Mouse (Mus musculus): ENCODE data around the gene Atxn1. TPM values are rescaled to one million over a fixed set of nuclear protein-coding genes. Genes with fewer than 3 reads are reported as not detected.
A peak's percentile ranks its signal among the peaks of the same experiment; 100 is the strongest.

Atxn1 gene
- polyA plus RNA-seq, 1 experiment from 2014 or later: 6.3 TPM

- WGBS: 60% methylated on average over 11 of the region's 11 CpGs
- Histone ChIP-seq H3K9me3 (replicated peaks) (no peaks in the 10 kb centered on the region), H3K27me3 (no peaks in the 10 kb centered on the region), H3K4me1 (no peaks in the 10 kb centered on the region), H3K4me2 (no peak overlapping the region), H3K4me3 (replicated peaks) (no peak overlapping the region), H3K27ac (no peak overlapping the region), H3K36me3 (no peaks in the 10 kb centered on the region), H3K9ac (no peak overlapping the region)
- no peak for ATAC-seq (replicated peaks; ENCODE audit: low FRiP score)
Measured at GRCm38 (mm10) chr13:45709402-45709801, 255.4 kb downstream of the Atxn1 start.

- Histone ChIP-seq H3K4me3 (replicated peaks) (no peak overlapping the region), H3K4me2 (no peak overlapping the region), H3K9me3 (replicated peaks) (no peaks in the 10 kb centered on the region), H3K27me3 (no peaks in the 10 kb centered on the region), H3K4me1 (0 out of 2 replicates have a peak, but pooled peaks cover 3% of the 10 kb centered on the region), H3K36me3 (no peaks in the 10 kb centered on the region), H3K9ac (no peak overlapping the region), H3K27ac (no peak overlapping the region)
- 62% methylated on average over 7 of the region's 7 CpGs for WGBS
- no peak for ATAC-seq (replicated peaks; ENCODE audit: low FRiP score)
Measured at GRCm38 (mm10) chr13:45701296-45701790, 263.5 kb downstream of the Atxn1 start.

DNA sequence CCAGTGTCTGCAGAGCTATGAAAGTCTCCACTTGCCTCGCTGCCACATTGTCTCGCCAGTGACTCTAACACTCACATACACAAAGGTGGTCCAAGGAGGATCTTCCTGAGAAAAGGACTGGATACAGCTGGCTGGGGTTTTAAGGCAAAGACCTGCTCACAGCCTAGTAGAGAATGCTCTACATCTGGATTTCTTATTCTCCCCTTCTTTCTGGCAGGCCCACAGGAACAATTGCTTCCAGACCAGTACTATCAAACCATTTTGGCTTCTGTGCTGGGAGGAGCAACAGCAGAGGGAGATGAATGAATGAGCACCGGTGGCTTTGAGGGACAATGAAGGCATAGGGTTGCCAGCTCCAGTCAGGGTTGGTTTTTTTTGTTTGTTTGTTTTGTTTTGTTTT is 265.8 kb downstream of the Atxn1 start:
- H3K9me3 ChIP-seq (replicated peaks): no peaks in the 10 kb centered on the region
- H3K4me3 ChIP-seq (replicated peaks): no peak overlapping the region
- WGBS: 91% methylated on average over 3 of the region's 3 CpGs
- H3K4me2 ChIP-seq: no peak overlapping the region
- no peaks in the 10 kb centered on the region for H3K27me3 ChIP-seq
- H3K27ac ChIP-seq: no peak overlapping the region
- no peak overlapping the region for H3K9ac ChIP-seq
- 0 out of 2 replicates have a peak, but pooled peaks cover 3% of the 10 kb centered on the region for H3K36me3 ChIP-seq
- no peak for ATAC-seq (replicated peaks; ENCODE audit: low FRiP score)
- 0 out of 2 replicates have a peak, but pooled peaks cover 7% of the 10 kb centered on the region for H3K4me1 ChIP-seq

DNA sequence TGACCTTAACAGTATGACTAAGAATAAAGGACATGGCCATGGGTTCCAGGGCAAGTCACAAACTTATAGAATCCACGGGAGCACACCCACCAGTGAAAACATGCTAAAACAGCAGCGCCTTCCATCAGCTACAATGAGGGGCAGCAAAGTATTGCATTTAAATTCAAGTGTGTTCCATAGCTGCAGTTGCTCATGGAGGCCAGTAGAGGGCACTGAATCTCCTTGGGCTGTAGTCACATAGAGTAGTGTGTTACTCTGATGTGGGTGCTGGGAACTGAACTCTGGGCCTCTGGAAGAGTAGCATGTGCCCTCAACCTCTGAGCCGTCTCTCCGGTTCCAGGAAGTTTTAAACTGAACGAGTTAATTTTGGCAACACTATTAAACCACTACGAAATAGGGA is 268.8 kb downstream of the Atxn1 start:
- WGBS: 94% methylated on average over 6 of the region's 6 CpGs
- Histone ChIP-seq H3K27me3 (no peaks in the 10 kb centered on the region), H3K4me1 (peaks cover 28% of the 10 kb centered on the region), H3K9ac (no peak overlapping the region), H3K4me3 (replicated peaks) (no peak overlapping the region), H3K4me2 (no peak overlapping the region), H3K27ac (no peak overlapping the region), H3K36me3 (0 out of 2 replicates have a peak, but pooled peaks cover 3% of the 10 kb centered on the region), H3K9me3 (replicated peaks) (no peaks in the 10 kb centered on the region)
- no peak for ATAC-seq (replicated peaks; ENCODE audit: low FRiP score)

DNA sequence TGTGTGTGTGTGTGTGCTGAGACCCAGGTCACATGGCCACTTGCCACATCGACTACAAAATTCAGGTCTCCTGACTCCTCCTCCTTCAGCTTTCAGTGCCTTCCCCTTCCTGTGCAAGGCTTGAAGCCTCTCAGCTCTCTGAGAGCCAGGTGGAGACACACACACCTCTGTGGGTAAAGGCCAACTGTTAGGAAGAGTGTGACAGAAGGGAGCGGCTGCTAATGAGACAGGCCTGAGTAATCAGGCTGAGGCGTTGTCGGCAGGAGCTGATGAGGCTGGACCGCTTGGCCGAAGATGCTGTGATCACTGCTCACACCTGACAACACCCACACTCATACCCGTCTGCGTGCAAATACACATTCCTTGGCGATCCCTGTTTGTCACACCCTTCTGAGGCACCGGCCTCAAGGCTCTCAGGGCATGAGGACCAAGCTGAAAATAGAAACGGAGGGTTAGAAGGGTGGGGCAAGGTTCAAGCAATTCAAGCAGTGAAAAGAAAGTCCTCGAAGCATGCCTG is 269.8 kb downstream of the Atxn1 start:
- H3K9ac ChIP-seq: no peak overlapping the region
- no peak overlapping the region for H3K4me2 ChIP-seq
- WGBS: 77% methylated on average over 12 of the region's 12 CpGs
- no peaks in the 10 kb centered on the region for H3K27me3 ChIP-seq
- no peak overlapping the region for H3K4me3 ChIP-seq (replicated peaks)
- H3K36me3 ChIP-seq: 0 out of 2 replicates have a peak, but pooled peaks cover 3% of the 10 kb centered on the region
- H3K27ac ChIP-seq: no peak overlapping the region
- no peaks in the 10 kb centered on the region for H3K9me3 ChIP-seq (replicated peaks)
- no peak for ATAC-seq (replicated peaks; ENCODE audit: low FRiP score)
- H3K4me1 ChIP-seq: peaks cover 34% of the 10 kb centered on the region

DNA sequence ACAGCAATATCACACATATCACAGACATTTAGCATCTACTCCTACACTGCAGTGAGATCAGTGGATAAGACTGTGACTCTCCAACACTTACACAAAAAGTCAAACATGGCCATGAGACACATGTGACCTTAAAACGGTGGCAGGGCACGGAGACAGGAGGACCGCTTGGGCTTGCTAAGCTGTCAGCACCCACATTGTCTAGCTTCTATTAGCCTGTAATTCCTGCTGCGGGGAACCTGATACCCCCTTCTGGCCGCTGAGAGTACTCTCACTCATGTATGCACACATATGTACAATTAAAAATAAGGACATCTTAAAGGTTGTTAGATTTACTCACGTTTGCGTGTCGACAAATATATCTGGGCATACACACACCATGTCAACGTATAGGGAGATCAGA is 270.9 kb downstream of the Atxn1 start:
- no peak for ATAC-seq (replicated peaks; ENCODE audit: low FRiP score)
- H3K9me3 ChIP-seq (replicated peaks): no peaks in the 10 kb centered on the region
- H3K4me3 ChIP-seq (replicated peaks): no peak overlapping the region
- H3K4me2 ChIP-seq: no peak overlapping the region
- no peak overlapping the region for H3K9ac ChIP-seq
- peaks cover 32% of the 10 kb centered on the region for H3K4me1 ChIP-seq
- H3K27ac ChIP-seq: no peak overlapping the region
- 0 out of 2 replicates have a peak, but pooled peaks cover 3% of the 10 kb centered on the region for H3K36me3 ChIP-seq
- H3K27me3 ChIP-seq: no peaks in the 10 kb centered on the region
- WGBS: 90% methylated on average over 9 of the region's 9 CpGs

DNA sequence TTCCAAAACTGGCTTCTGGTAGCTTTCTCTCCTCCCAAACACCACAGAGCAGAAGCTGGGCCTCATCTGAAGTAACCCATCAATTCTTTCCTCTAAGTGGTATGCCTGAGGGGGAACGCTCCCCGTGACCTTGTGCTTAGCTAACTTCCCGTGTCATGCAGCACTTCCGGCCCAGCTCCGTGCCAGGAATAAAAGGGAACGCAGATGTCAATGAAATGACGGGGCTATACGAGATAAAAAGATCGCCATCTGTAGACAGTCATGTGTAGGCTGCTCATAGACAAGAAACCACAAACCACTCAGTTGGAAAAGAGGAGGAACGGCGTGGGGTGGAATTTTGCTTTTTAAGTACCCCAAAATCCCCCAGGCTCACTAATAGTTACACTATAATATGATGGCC is 271.3 kb downstream of the Atxn1 start:
- Histone ChIP-seq H3K27ac (peak overlapping the region; percentile 11; the same call in 1 of the 2 replicates), H3K9me3 (replicated peaks) (no peaks in the 10 kb centered on the region), H3K27me3 (no peaks in the 10 kb centered on the region), H3K4me2 (no peak overlapping the region), H3K4me1 (peaks cover 32% of the 10 kb centered on the region), H3K36me3 (0 out of 2 replicates have a peak, but pooled peaks cover 3% of the 10 kb centered on the region), H3K4me3 (replicated peaks) (no peak overlapping the region), H3K9ac (no peak overlapping the region)
- no peak for ATAC-seq (replicated peaks; ENCODE audit: low FRiP score)
- 53% methylated on average over 11 of the region's 11 CpGs for WGBS

DNA sequence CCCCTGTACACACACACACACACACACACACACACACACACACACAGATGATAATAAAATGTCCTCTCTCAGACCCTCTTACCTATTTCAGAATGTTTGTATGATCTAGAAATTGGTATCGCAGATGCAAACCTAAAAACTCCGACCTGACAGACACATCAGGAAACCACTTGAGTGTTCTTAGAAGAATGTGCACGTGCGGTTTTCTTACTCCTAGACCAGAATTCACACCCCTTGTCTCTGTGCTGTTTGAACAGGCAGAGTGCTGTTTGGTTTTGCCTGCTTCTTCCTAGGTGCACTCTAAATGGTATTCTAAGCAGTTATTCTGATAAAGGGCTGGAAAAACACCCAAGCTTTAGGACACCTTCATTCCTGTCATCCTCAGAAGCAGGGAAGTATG is 271.7 kb downstream of the Atxn1 start:
- Histone ChIP-seq H3K4me2 (no peak overlapping the region), H3K9me3 (replicated peaks) (no peaks in the 10 kb centered on the region), H3K36me3 (0 out of 2 replicates have a peak, but pooled peaks cover 3% of the 10 kb centered on the region), H3K4me1 (peaks cover 32% of the 10 kb centered on the region), H3K27me3 (no peaks in the 10 kb centered on the region), H3K27ac (peak overlapping the region; percentile 11; the same call in 1 of the 2 replicates), H3K4me3 (replicated peaks) (no peak overlapping the region), H3K9ac (no peak overlapping the region)
- no peak for ATAC-seq (replicated peaks; ENCODE audit: low FRiP score)
- WGBS: 85% methylated on average over 4 of the region's 4 CpGs

DNA sequence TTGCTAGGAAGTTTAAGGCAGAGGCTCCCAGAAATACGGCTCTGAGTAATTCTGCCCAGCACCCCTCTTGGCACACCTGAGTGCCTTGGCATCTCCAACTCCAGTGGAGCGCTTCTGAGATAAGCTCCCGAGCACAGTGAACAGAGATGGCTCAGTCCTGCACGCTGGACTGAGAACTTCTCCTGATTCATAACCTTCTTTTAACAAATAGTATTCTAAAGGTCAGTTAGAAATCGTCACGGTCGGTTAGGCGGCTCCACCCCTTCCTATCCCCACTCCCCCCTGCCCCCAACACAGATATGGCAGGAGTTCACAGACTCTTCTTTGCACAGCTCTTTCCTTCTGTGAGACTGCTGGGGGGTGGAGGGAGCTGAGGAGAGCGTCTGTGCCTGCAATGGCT is 272.4 kb downstream of the Atxn1 start:
- H3K9me3 ChIP-seq (replicated peaks): no peaks in the 10 kb centered on the region
- no peak overlapping the region for H3K9ac ChIP-seq
- no peaks in the 10 kb centered on the region for H3K27me3 ChIP-seq
- 0 out of 2 replicates have a peak, but pooled peaks cover 3% of the 10 kb centered on the region for H3K36me3 ChIP-seq
- no peak overlapping the region for H3K4me2 ChIP-seq
- WGBS: 47% methylated on average over 9 of the region's 9 CpGs
- H3K4me1 ChIP-seq: peaks cover 32% of the 10 kb centered on the region
- H3K27ac ChIP-seq: peak overlapping the region; percentile 11; the same call in 1 of the 2 replicates
- H3K4me3 ChIP-seq (replicated peaks): no peak overlapping the region
- peak; percentile 49; the same call in 1 of the 2 replicates for ATAC-seq (replicated peaks; ENCODE audit: low FRiP score)

GRCm38 (mm10) chr13:45690426-45690825 is 274.4 kb downstream of the Atxn1 start:
- Histone ChIP-seq H3K9me3 (replicated peaks) (no peaks in the 10 kb centered on the region), H3K4me2 (no peak overlapping the region), H3K36me3 (no peaks in the 10 kb centered on the region), H3K9ac (no peak overlapping the region), H3K4me3 (replicated peaks) (no peak overlapping the region), H3K27ac (no peak overlapping the region), H3K4me1 (peaks cover 36% of the 10 kb centered on the region), H3K27me3 (no peaks in the 10 kb centered on the region)
- ATAC-seq (replicated peaks; ENCODE audit: low FRiP score): no peak
- 70% methylated on average over 1 of the region's 1 CpGs for WGBS

GRCm38 (mm10) chr13:45688864-45689263 is 275.9 kb downstream of the Atxn1 start:
- Histone ChIP-seq H3K4me3 (replicated peaks) (no peak overlapping the region), H3K4me2 (no peak overlapping the region), H3K27me3 (no peaks in the 10 kb centered on the region), H3K27ac (no peak overlapping the region), H3K36me3 (no peaks in the 10 kb centered on the region), H3K9ac (no peak overlapping the region), H3K9me3 (replicated peaks) (no peaks in the 10 kb centered on the region), H3K4me1 (peaks cover 37% of the 10 kb centered on the region)
- no peak for ATAC-seq (replicated peaks; ENCODE audit: low FRiP score)
- 81% methylated on average over 2 of the region's 2 CpGs for WGBS

- WGBS: 94% methylated on average over 8 of the region's 8 CpGs
- H3K4me2 ChIP-seq: no peak overlapping the region
- no peak overlapping the region for H3K9ac ChIP-seq
Measured at GRCm38 (mm10) chr13:45687581-45687980, 277.2 kb downstream of the Atxn1 start.

GRCm38 (mm10) chr13:45686309-45686582 is 278.6 kb downstream of the Atxn1 start:
- ATAC-seq (replicated peaks; ENCODE audit: low FRiP score): no peak
- no peak overlapping the region for H3K27ac ChIP-seq
- WGBS: 52% methylated on average over 3 of the region's 3 CpGs
- no peaks in the 10 kb centered on the region for H3K36me3 ChIP-seq
- H3K9ac ChIP-seq: no peak overlapping the region
- no peak overlapping the region for H3K4me2 ChIP-seq
- H3K9me3 ChIP-seq (replicated peaks): no peaks in the 10 kb centered on the region
- peaks cover 16% of the 10 kb centered on the region; the same call in 1 of the 2 replicates for H3K4me1 ChIP-seq
- H3K27me3 ChIP-seq: no peaks in the 10 kb centered on the region
- H3K4me3 ChIP-seq (replicated peaks): no peak overlapping the region

More at GRCm38 (mm10) chr13:45687581-45687980, 277.2 kb downstream of the Atxn1 start:
- no peaks in the 10 kb centered on the region for H3K36me3 ChIP-seq
- no peak for ATAC-seq (replicated peaks; ENCODE audit: low FRiP score)
- H3K27ac ChIP-seq: no peak overlapping the region
- no peaks in the 10 kb centered on the region for H3K9me3 ChIP-seq (replicated peaks)
- no peaks in the 10 kb centered on the region for H3K27me3 ChIP-seq
- H3K4me3 ChIP-seq (replicated peaks): no peak overlapping the region
- H3K4me1 ChIP-seq: peaks cover 24% of the 10 kb centered on the region
